Mouse (Mus musculus) mature B cell (primary cell): ENCODE measurements around the gene Zfp652.

Experiments
- in situ Hi-C: fragments of 300-500 bp; cut with MboI; formaldehyde crosslinking; loops from 2 replicates; pipeline ENCODE4 v1.14.3; 2019

The Zfp652 gene

GRCm38 (mm10) chr11:95808448-95809011, 96.1 kb downstream of the Zfp652 start:
- in situ Hi-C loops: no loop called here

- in situ Hi-C loops: no loop called here
Observed at GRCm38 (mm10) chr11:95809603-95810002, 97.1 kb downstream of the Zfp652 start.

GRCm38 (mm10) chr11:95810828-95811227, 98.4 kb downstream of the Zfp652 start:
- in situ Hi-C loops: no loop called here

GRCm38 (mm10) chr11:95811741-95812140, 99.3 kb downstream of the Zfp652 start:
- in situ Hi-C loops: no loop called here

- in situ Hi-C loops: no loop called here
Observed at GRCm38 (mm10) chr11:95812224-95812623, 99.8 kb downstream of the Zfp652 start.

- in situ Hi-C loops: no loop called here
Observed at GRCm38 (mm10) chr11:95814101-95814500, 101.6 kb downstream of the Zfp652 start.

- in situ Hi-C loops: no loop called here
Observed at GRCm38 (mm10) chr11:95814857-95815256, 102.4 kb downstream of the Zfp652 start.

GRCm38 (mm10) chr11:95815412-95815811, 102.9 kb downstream of the Zfp652 start:
- in situ Hi-C loops: no loop called here

GRCm38 (mm10) chr11:95819138-95819537, 106.7 kb downstream of the Zfp652 start:
- in situ Hi-C loops: no loop called here

- in situ Hi-C loops: loop anchor here (5.0 kb wide), 1 partner anchor 36 kb away; no protein-coding TSS in a partner anchor
Observed at GRCm38 (mm10) chr11:95821511-95821910, 109.0 kb downstream of the Zfp652 start.

- in situ Hi-C loops: loop anchor here (5.0 kb wide), 1 partner anchor 35 kb away; no protein-coding TSS in a partner anchor
Observed at GRCm38 (mm10) chr11:95822437-95822836, 110.0 kb downstream of the Zfp652 start.

- in situ Hi-C loops: loop anchor here (5.0 kb wide), 1 partner anchor 33 kb away; no protein-coding TSS in a partner anchor
Observed at GRCm38 (mm10) chr11:95824071-95824876, 111.8 kb downstream of the Zfp652 start, which contains the start of gene Phospho1. Phospho1 (plus strand) TSS chr11:95824499.

- in situ Hi-C loops: loop anchor here (5.0 kb wide), 1 partner anchor 32 kb away; no protein-coding TSS in a partner anchor
Observed at GRCm38 (mm10) chr11:95824877-95825243, 112.4 kb downstream of the Zfp652 start.

GRCm38 (mm10) chr11:95825625-95826024, 113.2 kb downstream of the Zfp652 start:
- in situ Hi-C loops: no loop called here

GRCm38 (mm10) chr11:95826317-95827167, 114.1 kb downstream of the Zfp652 start:
- in situ Hi-C loops: no loop called here

GRCm38 (mm10) chr11:95827168-95827447, 114.6 kb downstream of the Zfp652 start:
- in situ Hi-C loops: no loop called here

GRCm38 (mm10) chr11:95827464-95828085, 115.1 kb downstream of the Zfp652 start:
- in situ Hi-C loops: no loop called here

- in situ Hi-C loops: no loop called here
Observed at GRCm38 (mm10) chr11:95828181-95828964, 115.9 kb downstream of the Zfp652 start.

GRCm38 (mm10) chr11:95829526-95830050, 117.1 kb downstream of the Zfp652 start:
- in situ Hi-C loops: no loop called here

GRCm38 (mm10) chr11:95830411-95831275, 118.2 kb downstream of the Zfp652 start:
- in situ Hi-C loops: no loop called here
